Mouse (Mus musculus) limb, embryonic 12.5 days (tissue): ENCODE data around the gene Mucl1. TPM values are rescaled to one million over a fixed set of nuclear protein-coding genes. Genes with fewer than 3 reads are reported as not detected.
"Not testable (repeated sequence)": the region's sequence is repeated elsewhere in the genome, so short reads cannot be mapped to it uniquely, and the experiment has no call there.

Experiments used
- ATAC-seq: fragments of 200-750 bp; cut with Nextera tagmentation; 2 replicates; pipeline ENCODE4 v1.8.0; 2017; ENCODE audit warnings: low read depth, moderate TSS enrichment; ENCODE audit not compliant: insufficient number of reproducible peaks, insufficient read depth, low FRiP score, low TSS enrichment
- H3K27ac ChIP-seq: fragments of 300-500 bp; sonication (generic); 2 replicates; pipeline ENCODE4 v1.5.1; 2016; ENCODE audit warnings: mild to moderate bottlenecking, moderate library complexity
- H3K27me3 ChIP-seq: fragments of 300-500 bp; sonication (generic); 2 replicates; pipeline ENCODE4 v1.6.1; 2016; ENCODE audit warnings: mild to moderate bottlenecking, moderate library complexity
- H3K36me3 ChIP-seq: fragments of 300-500 bp; sonication (generic); 2 replicates; pipeline ENCODE4 v1.6.1; 2016; ENCODE audit warnings: mild to moderate bottlenecking, moderate library complexity
- H3K4me1 ChIP-seq: fragments of 300-500 bp; sonication (generic); replicated peaks from 2 replicates; pipeline ENCODE4 v1.6.1; 2016
- H3K4me2 ChIP-seq: fragments of 300-500 bp; sonication (generic); 2 replicates; pipeline ENCODE4 v1.6.1; 2016; ENCODE audit warnings: mild to moderate bottlenecking, moderate library complexity
- H3K4me3 ChIP-seq: fragments of 300-500 bp; sonication (generic); replicated peaks from 2 replicates; pipeline ENCODE4 v1.5.1; 2016; ENCODE audit warnings: mild to moderate bottlenecking
- H3K9ac ChIP-seq: fragments of 300-500 bp; sonication (generic); replicated peaks from 2 replicates; pipeline ENCODE4 v1.6.1; 2016; ENCODE audit warnings: mild to moderate bottlenecking, moderate library complexity
- H3K9me3 ChIP-seq: fragments of 300-500 bp; sonication (generic); 2 replicates; pipeline ENCODE4 v1.6.1; 2016; ENCODE audit warnings: mild to moderate bottlenecking, moderate library complexity
- WGBS: fragments of 180-500 bp; shearing (Covaris S2); methylation state at CpG from one replicate; pipeline ENCODE4 v1.1.7; 2016; 5-methylcytosine and 5-hydroxymethylcytosine counted together
- polyA plus RNA-seq: library from polyadenylated mRNA; unstranded; fragments of >200 nt; fragmentation: Nextera tagmentation; extraction: Ambion mirVana; gene quantifications from 2 replicates; pipeline ENCODE4 v1.2.1, GENCODE M21; 2016

The Mucl1 gene
- polyA plus RNA-seq = not detected in 2 replicates

DNA sequence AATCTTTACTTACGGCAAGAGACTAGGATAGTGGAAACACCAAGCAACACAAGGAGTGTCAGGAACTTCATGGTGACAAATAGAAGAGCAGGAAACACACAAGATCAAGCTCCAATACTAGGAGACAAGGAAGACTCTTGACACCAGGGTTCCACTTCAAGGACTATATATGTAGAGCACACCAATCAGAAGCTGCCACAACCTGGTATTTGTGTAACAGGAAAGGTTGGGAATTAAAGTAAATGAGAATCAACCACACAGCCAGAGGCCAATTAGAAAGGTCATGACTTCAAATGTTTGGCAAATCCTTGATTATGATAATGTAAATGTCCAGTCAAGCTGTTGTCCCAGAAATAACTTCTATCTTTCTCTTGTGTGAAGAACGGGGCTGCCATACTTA, at the start of gene Mucl1:
Gene Mucl1 (minus strand): TSS at position 101 of the 400 bp plus-strand sequence.
- Histone ChIP-seq H3K9me3 (no peaks in the 10 kb centered on the region), H3K4me3 (no peak within 1 kb of the TSS), H3K27ac (no peak within 1 kb of the TSS), H3K4me2 (no peak within 1 kb of the TSS), H3K4me1 (no peaks in the 10 kb centered on the region), H3K9ac (no peak within 1 kb of the TSS), H3K27me3 (no peaks in the 10 kb centered on the region), H3K36me3 (no peaks in the 10 kb centered on the region)
- no peak for ATAC-seq
- WGBS = 93% methylated on average over 2 of the region's 2 CpGs

DNA sequence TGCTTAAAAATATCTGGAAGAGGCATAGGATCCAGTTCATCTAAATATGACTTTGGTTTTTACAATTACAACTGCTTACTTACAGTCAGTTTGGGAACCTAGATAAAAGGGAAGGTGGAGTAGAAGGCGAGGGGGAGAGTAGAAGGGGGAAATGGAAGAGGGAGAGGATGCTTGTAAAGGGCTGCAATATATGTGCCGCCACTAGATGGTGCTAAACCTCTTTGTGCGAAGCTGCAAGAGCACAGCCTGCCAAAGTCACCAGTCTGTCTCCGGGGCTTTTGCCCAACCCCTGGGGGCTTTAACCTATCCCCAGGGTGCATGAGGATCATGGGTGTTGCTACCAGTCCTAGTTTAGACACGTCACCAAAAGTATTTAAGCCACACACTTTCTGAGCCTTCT, 11.6 kb upstream of the Mucl1 start:
- H3K4me1 ChIP-seq, H3K27me3 ChIP-seq, H3K27ac ChIP-seq, H3K4me2 ChIP-seq, H3K4me3 ChIP-seq, H3K9me3 ChIP-seq, ATAC-seq, H3K36me3 ChIP-seq, H3K9ac ChIP-seq: not testable (repeated sequence)
- WGBS = 6% methylated on average over 5 of the region's 5 CpGs

- H3K9me3 ChIP-seq, H3K4me1 ChIP-seq, H3K4me3 ChIP-seq, H3K27ac ChIP-seq, H3K4me2 ChIP-seq, H3K36me3 ChIP-seq, ATAC-seq, H3K9ac ChIP-seq, H3K27me3 ChIP-seq: not testable (repeated sequence)
- 75% methylated on average over 5 of the region's 5 CpGs for WGBS
These were observed 38.4 kb downstream of the Mucl1 start for GRCm38 (mm10) chr15:103716861-103717260.

Other genes starting within 250 kb of the Mucl1 start
- gene Ppp1r1a, start 217.5 kb downstream of the Mucl1 start, polyA plus RNA-seq = 7.9 and 10.1 TPM in 2 replicates
- gene Glycam1, start 190.4 kb downstream of the Mucl1 start, polyA plus RNA-seq = not detected in 2 replicates
- gene Mucl2, start 143.8 kb upstream of the Mucl1 start, polyA plus RNA-seq = not detected in 2 replicates